Mouse (Mus musculus): Measurements from ENCODE around the gene Wwox. TPM values are rescaled to one million over a fixed set of nuclear protein-coding genes. Genes with fewer than 3 reads are reported as not detected.

The Wwox gene
- polyA plus RNA-seq, 1 experiment from 2014 or later, result 10.4 TPM

Other genes starting within 250 kb of the Wwox start
- 0.59 and 0.66 TPM in 2 replicates for gene Vat1l, start 234.0 kb upstream of the Wwox start, polyA plus RNA-seq (2016; fragmentation: Nextera tagmentation; extraction: Ambion mirVana)
- not detected in 2 replicates for gene Clec3a, start 21.6 kb upstream of the Wwox start, polyA plus RNA-seq (2016; fragmentation: Nextera tagmentation; extraction: Ambion mirVana)